Mouse (Mus musculus) frontal cortex, postnatal 25 days (tissue): ENCODE results near the gene Mmgt2.

Experiments used
- DNase-seq, 2 experiments: peaks; one replicate each; pipeline ENCODE4 v3.0.0; 2022; ENCODE audit warnings: low spot score in 2 of 2

Gene Mmgt2

DNA sequence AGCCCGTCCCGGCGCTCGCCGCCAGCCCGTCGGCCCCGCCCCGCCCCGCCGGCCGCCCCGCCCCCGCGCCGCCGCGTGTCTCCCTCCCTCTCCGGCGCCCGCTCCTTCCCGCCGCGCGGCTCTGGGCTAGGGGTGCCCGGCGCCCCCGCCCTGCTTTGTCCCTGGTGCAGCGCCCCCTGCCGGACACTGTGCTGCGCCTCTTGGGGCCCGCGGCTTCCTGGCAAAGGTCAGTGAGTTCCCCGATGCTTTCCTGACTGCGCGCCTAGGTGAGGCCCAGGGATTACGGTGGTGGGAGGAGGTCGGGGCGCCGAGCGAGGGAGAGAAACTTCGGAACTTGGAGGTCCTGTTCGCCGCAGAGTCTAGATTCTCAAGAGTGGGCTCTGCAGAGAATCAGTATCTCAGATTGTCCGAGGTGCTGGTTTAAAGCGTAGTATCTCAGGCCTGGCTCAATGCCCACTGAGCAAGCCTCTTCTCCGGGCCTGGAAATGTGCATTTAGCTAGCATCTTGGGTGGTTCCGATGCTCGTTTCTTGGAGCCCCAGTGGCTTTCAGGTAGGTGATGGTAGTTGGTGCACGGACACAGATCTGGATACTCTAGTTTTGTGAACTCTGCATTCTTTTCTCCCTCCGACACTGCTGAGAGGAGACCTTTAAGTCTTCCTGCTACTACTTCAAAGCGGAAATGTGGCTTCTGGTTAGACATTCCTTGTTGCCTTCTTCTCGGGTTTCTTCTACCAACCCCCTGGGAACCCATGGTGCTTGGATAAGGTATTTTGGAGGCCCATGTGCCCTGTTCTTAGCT, at the start of gene Mmgt2:
Mmgt2 (plus strand) TSS at position 74 of the 801 bp plus-strand sequence.
- peak; percentile 83 to 85 for DNase-seq

DNA sequence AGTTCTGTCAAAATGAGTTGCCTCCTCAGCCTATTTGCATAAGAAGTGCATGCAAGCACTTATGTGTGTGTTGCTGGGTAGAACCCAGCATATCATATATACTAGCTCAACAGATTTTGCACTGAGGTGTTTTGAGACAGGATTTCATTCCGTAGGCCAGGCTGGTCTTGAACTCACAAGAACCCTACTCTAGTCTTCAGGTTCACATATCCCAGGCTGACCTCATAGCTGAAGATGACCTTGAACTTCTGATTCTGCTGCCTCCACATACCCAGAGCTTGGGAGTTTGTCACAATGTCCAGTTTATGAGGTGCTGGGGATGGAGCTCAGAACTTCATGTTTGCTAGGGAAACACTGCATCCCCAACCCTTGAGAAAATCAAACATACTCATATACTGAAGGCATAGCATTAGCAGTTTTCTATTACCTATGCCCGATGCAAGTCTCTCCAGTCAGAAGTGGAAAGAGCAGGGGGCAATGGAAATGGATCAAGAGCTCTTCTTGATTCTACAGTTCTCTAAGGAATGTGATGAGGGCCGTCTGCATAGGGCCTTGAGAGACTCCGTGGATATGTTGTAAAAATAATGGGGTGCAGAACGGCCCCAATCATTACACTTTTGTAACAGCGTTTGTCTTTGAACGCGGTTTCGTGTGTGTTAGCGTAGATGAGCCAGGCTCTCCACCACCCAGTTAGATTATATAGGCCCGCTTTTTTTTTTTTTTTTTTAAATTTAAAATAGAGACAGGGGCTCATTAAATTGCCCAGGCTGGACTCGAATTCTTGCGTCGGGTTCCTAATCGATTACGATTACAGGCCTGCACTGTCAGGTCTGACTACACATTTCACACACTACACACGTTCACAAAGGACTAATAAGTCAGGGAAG, 46.5 kb upstream of the Mmgt2 start:
- DNase-seq: no peak

DNA sequence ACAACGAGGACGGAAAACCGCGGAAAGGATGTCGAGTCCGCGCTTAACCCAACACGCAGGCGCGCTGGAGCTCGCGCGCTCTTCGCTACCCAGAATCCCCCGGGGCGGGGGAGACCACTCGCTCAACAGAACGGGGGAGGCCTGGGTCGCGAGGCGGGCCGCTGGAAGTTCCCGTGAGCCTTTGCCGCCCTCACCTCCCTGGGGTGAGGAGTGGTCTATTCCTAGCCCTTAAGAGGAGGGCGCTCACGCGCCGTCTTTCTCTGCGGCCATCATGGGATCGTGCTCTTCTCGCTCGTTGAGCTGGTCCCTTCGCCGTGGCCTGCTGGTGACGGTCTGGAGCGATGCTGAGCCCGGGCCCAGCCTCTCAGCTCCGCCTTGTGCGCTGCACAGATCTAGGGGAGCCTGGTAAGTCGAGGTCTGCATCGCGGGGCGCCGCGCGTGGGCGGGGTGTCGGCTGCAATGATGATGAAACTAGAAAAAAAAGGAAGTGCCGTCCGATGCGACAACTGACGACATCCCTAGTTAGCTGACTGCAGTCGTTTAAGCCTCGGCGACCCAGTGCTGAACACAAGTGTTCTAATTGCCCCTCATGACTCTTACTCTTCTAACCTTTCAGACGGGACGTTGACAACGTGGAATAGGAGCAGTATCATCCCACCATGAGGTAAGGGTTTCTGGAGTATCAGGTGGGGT, 45.7 kb upstream of the Mmgt2 start:
- peak; percentile 94 to 96 for DNase-seq

DNA sequence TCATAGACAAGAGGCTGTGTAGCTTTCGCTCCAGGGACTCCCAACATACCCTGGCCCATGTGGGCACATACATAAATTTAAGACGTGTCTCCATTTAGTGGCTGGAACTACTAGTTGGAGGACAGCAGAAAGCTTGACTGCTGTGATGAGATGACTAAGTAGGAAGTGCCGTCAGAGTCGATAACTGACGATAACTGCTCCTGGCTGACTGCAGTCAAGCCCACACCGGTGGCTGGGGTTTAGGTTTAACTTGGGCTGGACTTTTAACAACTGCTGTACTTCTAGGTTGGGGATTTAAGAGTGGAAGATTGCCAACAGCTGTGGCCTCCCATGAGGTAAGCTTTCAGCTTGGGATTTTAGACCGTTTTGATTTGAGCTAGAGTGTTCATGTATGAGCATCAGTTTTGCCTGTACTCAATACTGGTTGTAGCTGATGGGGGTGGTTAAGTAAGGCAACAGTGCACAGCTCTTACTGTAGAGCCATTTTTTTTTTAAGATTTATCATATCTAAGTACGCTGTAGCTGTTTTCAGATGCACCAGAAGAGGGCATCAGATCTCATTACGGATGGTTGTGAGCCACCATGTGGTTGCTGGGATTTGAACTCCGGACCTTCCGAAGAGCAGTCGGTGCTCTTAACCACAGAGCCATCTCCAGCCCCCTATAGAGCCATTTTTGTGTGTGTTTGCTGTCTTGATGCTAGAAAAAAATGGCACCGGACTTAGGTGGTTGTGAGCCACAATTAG, 45.0 kb upstream of the Mmgt2 start:
- no peak for DNase-seq

DNA sequence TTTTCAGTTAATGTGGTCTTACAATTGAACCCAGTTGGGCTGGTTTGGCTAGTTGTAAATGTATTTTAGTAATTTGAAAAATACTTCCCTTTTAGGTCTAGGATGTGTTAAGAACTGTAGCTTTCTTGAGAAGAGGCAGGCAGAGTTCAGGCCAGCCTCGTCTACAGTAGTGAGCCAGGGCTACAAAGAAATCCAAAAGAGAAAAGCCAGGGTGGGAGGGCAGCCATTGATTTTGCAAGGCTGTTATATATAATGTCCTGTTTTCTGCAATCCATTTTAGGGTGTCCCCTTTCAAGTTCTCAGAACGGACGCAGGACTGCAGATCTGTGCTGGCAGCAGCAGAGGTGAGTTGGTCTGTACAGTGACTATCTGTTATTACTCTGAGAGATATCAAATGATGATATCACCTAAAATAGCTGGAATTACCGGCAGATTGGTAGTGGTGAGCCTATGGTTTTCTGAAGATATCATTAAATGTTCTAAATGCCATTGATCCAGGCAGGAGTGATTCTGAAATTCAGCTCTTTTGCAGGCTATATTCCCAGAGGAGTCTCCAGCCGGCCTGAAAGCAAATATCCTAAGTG, 44.2 kb upstream of the Mmgt2 start:
- DNase-seq: no peak

DNA sequence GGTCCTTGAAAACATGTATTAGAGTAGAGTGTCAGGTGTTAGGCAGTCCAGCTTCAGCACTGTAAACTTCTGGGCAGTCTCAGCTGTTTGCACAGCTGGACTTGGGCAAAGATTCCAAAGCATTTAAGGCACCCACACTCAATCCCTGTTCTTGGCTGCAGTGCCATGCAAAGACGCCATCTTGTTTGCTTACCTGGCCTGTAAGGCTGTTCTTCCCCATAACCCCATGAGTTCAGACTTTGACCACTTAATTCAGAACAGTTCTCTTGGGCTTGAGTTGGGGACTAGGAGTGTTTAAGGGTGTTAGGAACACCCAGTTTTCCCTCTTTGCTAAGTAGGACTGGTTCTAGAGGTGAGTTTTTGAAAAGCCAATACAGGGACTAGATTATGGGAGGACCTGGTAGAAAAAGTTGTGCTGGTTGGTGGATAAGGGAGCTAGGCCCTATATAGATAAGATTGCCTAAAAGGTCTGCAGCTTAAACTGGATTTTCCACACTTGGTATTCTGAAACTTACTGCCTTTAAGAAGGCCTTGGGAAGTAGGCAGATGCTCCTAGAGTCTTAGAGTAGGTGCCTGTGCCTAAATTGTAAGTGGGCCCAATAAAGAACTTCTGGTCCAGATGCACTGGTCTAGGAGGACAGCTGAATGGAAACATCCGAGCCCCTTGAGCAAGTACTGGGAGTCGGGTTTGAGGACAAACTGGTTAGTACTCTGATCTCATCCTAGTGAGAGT, 43.4 kb upstream of the Mmgt2 start:
- DNase-seq: no peak

DNA sequence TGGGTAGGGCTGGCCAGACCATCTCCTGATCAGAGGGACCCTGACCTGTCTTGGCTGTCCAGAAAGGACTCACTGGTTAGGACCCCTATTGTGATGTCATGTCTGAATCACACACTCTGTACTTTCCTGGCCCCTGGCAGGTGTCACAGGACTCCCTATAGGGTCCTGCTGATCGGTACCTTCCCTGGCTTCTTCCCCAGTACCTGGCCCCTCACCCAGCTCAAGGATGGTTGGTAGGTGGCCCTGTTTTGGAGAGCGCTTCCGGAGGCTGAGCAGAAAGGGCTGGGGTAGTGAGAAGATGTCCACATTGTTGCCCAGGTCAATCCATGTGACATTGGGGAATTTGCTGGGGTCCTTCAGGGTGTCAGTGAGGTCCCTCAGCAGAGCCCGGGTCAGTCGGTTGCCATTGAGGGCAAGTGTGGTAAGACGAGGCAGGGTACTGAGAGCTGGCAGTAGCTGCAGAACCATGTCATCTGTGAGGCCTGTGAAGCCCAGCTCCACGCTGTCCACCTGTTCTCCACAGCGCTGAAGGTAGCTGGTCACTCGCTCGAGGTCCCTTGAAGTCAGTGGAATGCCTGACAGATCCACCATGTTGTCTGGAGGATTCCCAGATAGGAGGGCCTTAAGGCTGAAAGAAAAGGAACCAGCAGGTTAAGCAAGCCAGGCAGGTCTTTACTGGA, 42.7 kb upstream of the Mmgt2 start:
- no peak for DNase-seq

DNA sequence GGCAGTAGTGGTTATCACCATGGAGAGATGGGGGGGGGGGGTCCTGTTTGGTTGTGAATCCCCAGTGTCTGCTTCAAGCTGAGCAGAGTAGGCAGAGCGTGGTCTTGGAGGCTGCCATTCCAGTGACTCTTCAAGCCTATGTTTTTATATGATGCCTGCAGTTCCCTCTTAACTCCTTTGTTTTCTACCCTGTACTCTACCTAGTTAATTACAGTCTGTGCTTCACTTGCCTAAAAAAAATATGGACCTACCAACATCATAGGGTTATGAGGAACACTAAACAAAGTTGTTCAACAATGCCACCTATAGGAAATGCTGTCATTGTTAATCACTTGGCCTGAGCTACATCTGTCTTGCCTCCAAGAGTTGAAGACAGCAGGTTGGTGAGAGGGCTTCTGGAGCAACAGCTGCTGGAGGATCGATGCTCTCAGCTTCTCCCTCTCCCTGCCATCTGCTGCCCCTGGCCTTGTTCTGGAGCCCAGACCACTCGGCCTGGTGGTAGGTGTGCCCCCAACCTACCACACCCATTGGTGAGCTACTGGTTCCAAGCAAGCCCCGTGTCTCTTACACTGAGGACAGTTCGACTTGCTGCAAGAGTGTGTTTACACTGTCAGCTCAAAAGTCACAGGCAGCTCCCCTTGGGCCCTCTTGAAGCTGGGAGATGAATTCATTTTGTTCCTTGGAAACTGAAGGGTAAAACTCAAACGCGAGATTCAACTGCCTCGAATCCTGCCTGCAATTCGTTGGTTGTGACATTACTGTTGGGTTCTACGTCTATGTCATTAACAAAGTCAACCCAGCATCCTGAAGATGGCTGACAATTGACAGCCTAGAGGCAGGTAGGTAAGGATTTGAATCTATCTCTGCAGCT, 41.9 kb upstream of the Mmgt2 start:
- DNase-seq: no peak

DNA sequence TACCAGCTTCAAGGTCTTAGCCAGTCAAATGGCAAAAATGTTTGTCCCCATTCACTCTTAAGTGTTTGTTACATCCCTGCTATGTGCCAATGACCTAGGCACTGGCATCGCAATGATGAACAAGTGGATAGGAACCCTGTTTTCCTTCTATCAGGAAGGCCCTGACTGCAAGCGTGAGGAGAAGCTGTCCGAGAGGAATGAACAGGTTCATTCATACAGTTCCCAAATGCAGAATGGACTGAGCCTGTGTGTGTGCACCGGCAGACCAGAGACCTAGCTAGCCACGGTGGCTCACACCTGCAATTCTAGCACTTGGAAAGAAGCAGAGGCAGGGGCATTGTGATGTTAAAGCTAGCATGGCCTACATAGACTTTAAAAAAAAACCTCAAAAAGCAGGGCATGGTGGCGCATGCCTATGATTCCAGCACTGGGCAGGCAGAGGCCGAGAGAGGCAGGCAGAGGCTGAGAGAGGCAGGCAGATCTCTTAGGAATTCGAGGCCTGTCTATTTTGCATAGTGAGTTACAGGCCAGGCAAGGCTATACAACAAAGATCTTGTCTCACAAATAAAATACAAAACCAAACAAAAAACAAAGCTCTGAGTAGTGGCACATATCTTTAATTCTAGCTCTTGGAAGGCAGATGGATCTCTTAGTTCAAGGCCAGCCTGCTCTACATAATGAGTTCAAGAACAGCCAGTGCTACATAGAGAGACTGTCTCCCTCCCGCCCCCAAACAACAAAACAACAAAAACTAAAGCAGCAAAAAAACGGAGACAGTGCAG, 41.1 kb upstream of the Mmgt2 start:
- DNase-seq: no peak

DNA sequence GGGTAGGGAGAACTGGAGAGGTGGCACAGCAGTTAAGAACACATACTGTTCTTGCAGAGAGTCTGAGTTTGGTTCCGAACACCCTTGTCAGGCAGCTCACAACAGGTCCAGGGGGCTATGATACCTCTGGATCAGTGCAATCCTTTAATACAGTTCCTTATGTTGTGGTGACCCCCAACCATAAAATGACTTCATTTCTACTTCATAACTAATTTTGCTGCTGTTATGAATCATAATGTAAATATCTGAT, 40.6 kb upstream of the Mmgt2 start:
- no peak for DNase-seq

DNA sequence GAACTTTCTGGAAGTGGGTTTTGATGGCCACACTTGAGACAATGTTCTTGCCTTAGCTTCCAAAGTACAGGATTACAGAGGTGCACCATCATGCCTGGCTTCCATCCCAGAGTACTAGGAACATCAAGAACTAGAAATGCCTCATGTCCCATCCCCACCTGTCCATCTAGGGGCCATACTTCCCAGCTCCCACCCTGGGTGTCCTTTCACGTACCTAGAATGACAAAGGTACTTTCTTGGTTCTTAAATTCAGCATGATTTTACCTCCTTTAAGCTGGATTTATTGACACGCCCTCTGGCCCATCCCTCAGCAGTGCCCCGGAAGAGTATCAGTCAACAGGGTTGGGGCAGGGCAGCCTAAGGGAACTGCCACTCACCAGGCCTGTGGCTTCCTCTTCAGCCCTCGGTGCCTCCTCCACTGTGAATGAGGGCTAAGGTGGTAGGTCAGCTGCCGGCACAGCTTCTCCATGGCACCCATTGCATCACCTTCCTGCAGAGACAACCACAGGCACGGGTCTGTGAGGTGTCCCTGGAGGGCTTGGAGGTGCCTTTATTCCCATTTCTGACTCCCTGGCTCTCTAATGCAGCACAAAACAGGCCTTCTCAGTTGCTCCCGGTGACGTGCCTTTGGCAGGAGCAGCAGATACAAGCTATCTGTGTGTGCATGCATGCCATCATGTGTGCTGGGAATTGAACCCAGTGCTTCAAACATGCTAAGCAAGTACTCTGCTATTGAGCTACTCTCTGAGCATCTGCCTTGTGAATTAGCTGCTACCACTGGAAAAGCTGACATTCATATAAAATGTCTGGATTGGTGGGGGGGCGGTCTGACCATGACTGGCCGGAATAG, 39.4 kb upstream of the Mmgt2 start:
- no peak for DNase-seq

DNA sequence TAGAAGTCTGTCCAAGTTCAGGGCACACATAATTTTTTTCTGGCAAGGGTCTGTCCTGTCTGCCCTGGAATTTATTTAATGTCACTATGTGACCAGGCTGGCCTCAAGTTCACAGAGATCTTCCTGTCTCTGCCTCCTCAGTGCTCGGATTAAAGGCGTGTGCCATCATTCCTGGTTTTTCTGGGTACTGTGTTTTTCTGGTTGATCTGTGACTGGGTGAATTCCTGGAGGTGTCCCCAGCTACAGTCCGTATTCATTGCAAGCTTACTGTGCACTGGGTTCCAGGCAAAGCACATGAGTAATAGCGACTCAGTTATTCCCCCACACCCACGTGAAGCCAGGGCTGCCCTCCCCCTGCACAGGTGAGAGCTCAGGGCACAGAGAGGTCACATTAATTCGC, 38.2 kb upstream of the Mmgt2 start:
- no peak for DNase-seq

DNA sequence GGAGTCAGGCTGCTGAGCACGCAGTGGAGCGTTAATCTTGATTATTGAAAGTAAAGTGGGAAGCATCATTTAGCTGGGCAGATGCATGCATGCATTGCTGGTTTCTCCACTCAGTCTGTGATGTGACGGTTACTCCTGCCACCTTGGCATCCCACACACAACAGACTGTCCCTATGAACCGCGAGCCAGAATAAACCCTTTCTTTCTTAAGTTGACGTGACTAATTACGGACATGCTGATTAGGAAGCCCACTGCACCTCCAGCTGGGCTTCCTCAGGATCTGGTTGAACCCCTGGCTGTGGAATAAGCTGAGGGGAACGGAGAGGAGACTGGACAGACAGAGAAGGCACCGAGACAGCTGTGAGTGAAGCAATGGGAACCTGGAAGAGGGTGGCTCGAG, 35.9 kb upstream of the Mmgt2 start:
- DNase-seq: no peak

DNA sequence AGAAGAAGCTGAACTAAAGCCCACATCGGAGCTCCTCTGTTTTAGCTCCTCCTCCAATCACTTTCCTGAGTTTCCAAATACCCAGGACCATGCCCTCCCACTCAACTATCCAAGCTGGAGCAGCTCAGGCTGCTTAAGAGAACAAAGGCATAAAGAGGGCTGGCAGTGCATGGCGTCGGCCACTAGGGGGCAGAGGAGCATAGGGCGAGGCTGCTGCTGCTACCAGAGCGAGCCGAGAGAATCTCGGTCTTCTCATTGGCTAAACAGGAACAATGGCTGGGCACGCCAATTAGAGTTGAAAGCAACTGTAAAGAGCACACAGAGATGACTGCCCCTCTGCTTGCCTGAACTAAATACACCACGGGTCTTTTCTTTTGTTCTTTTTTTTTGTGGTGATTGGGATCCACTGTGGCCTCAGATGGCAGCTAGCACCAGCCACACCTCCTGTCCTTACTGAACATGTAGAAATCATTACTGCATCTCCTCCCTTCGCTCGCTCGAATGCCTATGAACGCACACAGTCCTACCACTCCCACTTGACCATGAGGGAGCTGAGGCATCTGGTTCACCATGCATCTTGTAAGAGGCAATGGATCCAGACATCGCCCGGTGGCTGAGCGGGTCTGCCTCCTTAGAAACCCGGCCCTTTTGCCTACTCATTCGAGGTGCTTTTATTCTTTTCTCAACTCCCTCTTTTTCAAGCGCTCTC, 34.7 kb upstream of the Mmgt2 start:
- peak; percentile 84 to 92 for DNase-seq

DNA sequence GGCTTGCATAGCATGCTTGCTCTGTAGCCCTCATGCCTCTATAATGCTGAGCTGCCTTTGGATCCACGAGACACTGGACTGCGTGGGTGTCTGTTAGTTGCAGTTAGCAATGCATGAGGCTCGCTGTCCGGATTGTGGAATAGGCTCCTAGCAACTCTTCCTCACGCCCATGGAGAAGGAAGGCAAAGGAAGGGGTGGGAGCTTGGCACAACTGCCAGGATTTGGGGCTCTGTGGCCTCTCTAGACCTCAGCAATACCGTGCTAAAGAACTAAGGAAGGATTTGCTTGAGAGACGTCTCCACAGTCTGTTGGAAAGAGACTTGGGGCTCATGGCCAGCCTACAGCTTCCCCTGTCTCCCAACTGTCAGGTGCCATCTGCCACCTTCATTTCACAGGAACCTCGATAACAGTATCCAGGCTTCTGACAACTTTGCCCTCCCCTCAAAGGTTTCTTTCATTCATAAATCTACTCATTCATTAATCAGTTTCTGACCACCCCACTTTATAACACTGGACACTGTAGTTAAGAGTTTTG, 33.5 kb upstream of the Mmgt2 start:
- DNase-seq: no peak

DNA sequence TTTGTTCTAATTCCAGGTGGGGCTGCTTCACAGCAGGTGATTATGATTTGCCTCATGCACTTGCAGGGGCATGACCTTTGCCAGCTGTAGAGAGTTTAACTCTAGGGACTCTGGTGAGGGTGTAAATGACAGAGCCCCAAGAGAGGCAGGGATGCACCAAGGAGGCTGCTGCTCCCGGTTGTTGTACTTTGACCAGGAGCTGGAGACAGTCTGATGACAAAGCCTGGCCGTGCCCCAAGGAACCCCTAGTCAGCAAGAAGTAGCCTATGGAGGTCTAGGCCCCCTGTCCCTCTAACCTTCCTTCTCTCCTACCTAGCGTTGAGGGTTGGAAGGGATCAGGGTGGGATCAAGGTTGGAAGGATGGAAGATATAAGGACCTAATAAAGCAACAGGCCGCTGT, 33.0 kb upstream of the Mmgt2 start:
- no peak for DNase-seq

DNA sequence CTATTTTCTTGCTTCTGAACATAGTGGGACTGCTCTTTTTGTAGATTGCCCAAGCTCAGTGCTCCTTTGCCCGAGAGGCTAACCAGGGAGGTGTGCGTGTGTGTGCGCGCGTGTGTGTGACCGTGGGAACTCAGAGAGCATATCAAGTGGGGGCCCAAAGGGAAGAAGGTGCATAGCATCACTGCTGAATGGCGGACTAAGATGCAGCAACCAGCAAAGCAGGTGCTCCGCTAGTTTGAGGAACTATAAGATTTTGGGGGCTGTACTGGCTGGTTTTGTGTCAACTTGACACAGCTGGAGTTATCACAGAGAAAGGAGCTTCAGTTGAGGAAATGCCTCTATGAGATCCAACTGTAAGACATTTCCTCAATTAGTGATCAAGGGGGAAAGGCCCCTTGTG, 27.4 kb upstream of the Mmgt2 start:
- no peak for DNase-seq
